10 mouse cellular contexts compared by ENCODE assay signal in the genomic region with DNA sequence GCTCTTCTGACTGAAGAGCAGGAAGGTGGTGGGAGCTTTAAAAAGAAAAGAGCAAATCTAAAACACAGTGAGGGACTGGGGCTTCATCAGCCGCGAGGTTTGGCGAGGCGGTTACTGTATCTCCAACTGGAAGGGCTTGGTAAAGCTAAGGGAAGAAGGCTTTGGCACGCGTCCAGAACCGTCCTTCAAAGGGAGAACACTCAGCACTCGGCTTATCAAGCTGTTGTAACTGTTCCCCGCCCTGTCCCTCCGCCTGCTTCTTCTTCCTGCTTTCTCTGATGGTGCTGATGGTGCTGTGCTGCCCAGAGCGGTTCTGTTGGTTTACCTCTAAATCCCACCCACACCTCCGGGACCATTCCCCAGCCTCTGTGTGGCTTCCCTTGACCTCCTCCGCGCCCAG.
DNase-seq lines count a peak whose midpoint lies in the region; ATAC-seq lines count a peak whose summit lies in the region.
"Had no signal": no experiment of that assay in that cellular context is flagged by ENCODE, and none has a peak within 500 bp of the region (broad histone marks: within the 10 kb centered on the region; RNA-seq: fewer than 3 reads in every experiment).

No protein-coding gene starts in this region.

- H3K9me3 ChIP-seq in embryonic facial prominence, embryonic 12.5 days: no peaks in the 10 kb centered on the region
- no peaks in the 10 kb centered on the region for H3K9me3 ChIP-seq in embryonic facial prominence, embryonic 10.5 days
- H3K9me3 ChIP-seq: neural tube, embryonic 12.5 days had no signal

- no peak overlapping the region for H3K9ac ChIP-seq in embryonic facial prominence, embryonic 12.5 days
- H3K9ac ChIP-seq: neural tube, embryonic 12.5 days had no signal

- intact Hi-C loops in heart, postnatal 25 days (cut with DNase I): loop anchor here (2.0 to 5.0 kb wide), 3 partner anchors 44 to 136 kb away; partner anchors contain the start of gene Lrp6

- WGBS in embryonic facial prominence, embryonic 12.5 days: 88% methylated on average over 14 of the region's 14 CpGs
- 93% methylated on average over 14 of the region's 14 CpGs for WGBS in embryonic facial prominence, embryonic 10.5 days

- 0 out of 2 replicates have a peak overlapping the region, but pooled peaks have one; percentile 50 for H3K27ac ChIP-seq in embryonic facial prominence, embryonic 12.5 days
- H3K27ac ChIP-seq in embryonic facial prominence, embryonic 10.5 days (replicated peaks): no peak overlapping the region
- H3K27ac ChIP-seq: neural tube, embryonic 12.5 days had no signal

- no peak for ATAC-seq in embryonic facial prominence, embryonic 12.5 days (ENCODE audit: insufficient number of reproducible peaks, insufficient read depth, low FRiP score, low TSS enrichment)

- H3K36me3 ChIP-seq in embryonic facial prominence, embryonic 12.5 days: peaks cover 33% of the 10 kb centered on the region
- peaks cover 73% of the 10 kb centered on the region for H3K36me3 ChIP-seq in embryonic facial prominence, embryonic 10.5 days (replicated peaks)

- DNase-seq in embryonic facial prominence, embryonic 10.5 days (ENCODE audit: low spot score): no peak
- peak; percentile 35 for DNase-seq in urinary bladder, postnatal 25 days (ENCODE audit: low spot score)
- DNase-seq in urinary bladder, postnatal 10 days (ENCODE audit: low spot score): no peak
- peak; percentile 35 for DNase-seq in heart, postnatal 25 days (ENCODE audit: low spot score)
- peak; percentile 76 for DNase-seq in liver
- DNase-seq in right cerebral cortex, postnatal 10 days (ENCODE audit: low spot score in 2 of 2): peak; percentile 45 to 69
- DNase-seq in thymus, postnatal 0 days (ENCODE audit: low spot score): no peak

- H3K4me1 ChIP-seq in embryonic facial prominence, embryonic 12.5 days: peaks cover 14% of the 10 kb centered on the region; the same call in 1 of the 2 replicates
- peaks cover 13% of the 10 kb centered on the region for H3K4me1 ChIP-seq in embryonic facial prominence, embryonic 10.5 days
- H3K4me1 ChIP-seq: neural tube, embryonic 12.5 days had no signal

- no peaks in the 10 kb centered on the region for H3K27me3 ChIP-seq in embryonic facial prominence, embryonic 12.5 days
- no peaks in the 10 kb centered on the region for H3K27me3 ChIP-seq in embryonic facial prominence, embryonic 10.5 days (replicated peaks; ENCODE audit: low read depth, poor library complexity, severe bottlenecking)
- H3K27me3 ChIP-seq: neural tube, embryonic 12.5 days had no signal

- H3K4me2 ChIP-seq in embryonic facial prominence, embryonic 12.5 days (replicated peaks): no peak overlapping the region
- H3K4me2 ChIP-seq: neural tube, embryonic 12.5 days had no signal

- H3K4me3 ChIP-seq in embryonic facial prominence, embryonic 12.5 days: no peak overlapping the region
- no peak overlapping the region for H3K4me3 ChIP-seq in embryonic facial prominence, embryonic 10.5 days
- H3K4me3 ChIP-seq: erythroblast, embryonic 14.5 days; neural tube, embryonic 12.5 days had no signal

Comparison
In these comparisons a context has a peak if more than half of its experiments do, and no peak if none do; other contexts are left out.
1. DNase-seq: peak in urinary bladder, postnatal 25 days (single experiment), heart, postnatal 25 days (single experiment), liver (single experiment) and right cerebral cortex, postnatal 10 days (2 of 2); none in embryonic facial prominence, embryonic 10.5 days (single experiment), urinary bladder, postnatal 10 days (single experiment) and thymus, postnatal 0 days (single experiment).